Mouse (Mus musculus) ES-E14 (cell line): Measurements from ENCODE around the gene Enpp1.

ENCODE experiments used
- CHD2 ChIP-seq: IDR thresholded peaks from 2 replicates; pipeline ENCODE4 v1.6.1; 2014; ENCODE audit warnings: mild to moderate bottlenecking, low read depth, low read length, inconsistent platforms
- HCFC1 ChIP-seq: IDR thresholded peaks from 2 replicates; pipeline ENCODE4 v1.6.1; 2012; ENCODE audit warnings: low read length, inconsistent platforms, borderline replicate concordance; ENCODE audit not compliant: insufficient read depth
- ZC3H11A ChIP-seq: IDR thresholded peaks from 2 replicates; pipeline ENCODE4 v1.6.1; 2012; ENCODE audit warnings: low read depth, mild to moderate bottlenecking, inconsistent platforms, low read length, borderline replicate concordance
- ZNF384 ChIP-seq: IDR thresholded peaks from 2 replicates; pipeline ENCODE4 v1.6.1; 2012; ENCODE audit warnings: low read depth, low read length, inconsistent platforms

- TF ChIP-seq ZNF384 (no peak), HCFC1 (no peak), ZC3H11A (no peak), CHD2 (no peak)
Measured at GRCm38 (mm10) chr10:24645169-24645568, 66.8 kb downstream of the Enpp1 start.
